Mouse (Mus musculus) adrenal gland, postnatal 4 days (tissue): ENCODE data around the gene Prss40. TPM values are rescaled to one million over a fixed set of nuclear protein-coding genes. Genes with fewer than 3 reads are reported as not detected.

Source experiments
- DNase-seq, 2 experiments: peaks; one replicate each; pipeline ENCODE4 v3.0.0; 2021 to 2022; ENCODE audit warnings: low spot score in 2 of 2, mixed read lengths in 2 of 2
- long read RNA-seq, 2 experiments: library from polyadenylated mRNA; stranded (forward); transcript quantifications; one replicate each; pipeline ENCODE4 v2.0.0; 2021
- total RNA-seq, 2 experiments: library from RNA; stranded (reverse); gene quantifications; 2 replicates each; pipeline ENCODE4 v1.2.3; 2021

The Prss40 gene
- total RNA-seq = not detected
- long read RNA-seq, experiment 1 = 0 reads
- long read RNA-seq, experiment 2 = 0 reads

DNA sequence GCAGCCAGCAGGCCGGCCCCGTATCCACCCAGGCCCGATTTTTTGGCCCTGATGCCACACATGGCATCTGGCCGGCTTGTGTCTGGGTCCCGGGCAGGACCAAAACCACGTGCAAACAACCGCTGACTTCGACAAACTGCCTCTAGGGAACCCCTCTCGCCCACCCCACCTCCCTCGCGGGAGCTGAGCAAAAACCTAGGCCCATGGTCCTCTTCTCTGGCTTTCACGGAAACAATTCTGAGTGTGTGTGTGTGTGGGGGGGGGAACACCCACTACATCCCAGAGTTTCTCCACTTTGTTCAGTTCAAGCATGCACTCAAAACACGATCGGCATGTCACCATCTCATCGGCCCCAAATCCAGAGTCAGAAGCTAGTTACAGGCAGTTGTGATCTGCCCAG, at the start of gene Prss40:
Gene Prss40 (minus strand): TSS at position 101 of the 400 bp plus-strand sequence.
- no peak for DNase-seq

DNA sequence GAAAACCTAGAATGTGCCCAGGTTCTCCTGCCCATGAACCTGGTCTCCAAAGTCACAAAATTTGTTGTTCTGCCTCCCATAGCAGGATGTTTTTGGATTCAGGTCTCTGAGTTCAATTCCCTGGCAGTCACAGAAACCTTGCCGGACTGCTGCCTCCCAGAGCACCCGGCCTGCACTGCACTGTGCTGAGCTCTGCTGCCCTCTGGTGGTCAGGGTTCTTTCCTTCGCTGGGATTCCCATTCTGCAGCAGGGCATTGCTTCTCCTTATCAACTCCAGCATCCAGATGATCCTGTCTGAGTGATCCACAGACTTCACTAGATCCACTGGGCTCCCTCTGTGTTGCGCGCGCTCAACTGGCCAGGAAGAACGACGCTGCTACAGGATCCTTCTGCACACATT, 41.6 kb upstream of the Prss40 start:
- DNase-seq = peak in 1 of 2 experiments; percentile 24

DNA sequence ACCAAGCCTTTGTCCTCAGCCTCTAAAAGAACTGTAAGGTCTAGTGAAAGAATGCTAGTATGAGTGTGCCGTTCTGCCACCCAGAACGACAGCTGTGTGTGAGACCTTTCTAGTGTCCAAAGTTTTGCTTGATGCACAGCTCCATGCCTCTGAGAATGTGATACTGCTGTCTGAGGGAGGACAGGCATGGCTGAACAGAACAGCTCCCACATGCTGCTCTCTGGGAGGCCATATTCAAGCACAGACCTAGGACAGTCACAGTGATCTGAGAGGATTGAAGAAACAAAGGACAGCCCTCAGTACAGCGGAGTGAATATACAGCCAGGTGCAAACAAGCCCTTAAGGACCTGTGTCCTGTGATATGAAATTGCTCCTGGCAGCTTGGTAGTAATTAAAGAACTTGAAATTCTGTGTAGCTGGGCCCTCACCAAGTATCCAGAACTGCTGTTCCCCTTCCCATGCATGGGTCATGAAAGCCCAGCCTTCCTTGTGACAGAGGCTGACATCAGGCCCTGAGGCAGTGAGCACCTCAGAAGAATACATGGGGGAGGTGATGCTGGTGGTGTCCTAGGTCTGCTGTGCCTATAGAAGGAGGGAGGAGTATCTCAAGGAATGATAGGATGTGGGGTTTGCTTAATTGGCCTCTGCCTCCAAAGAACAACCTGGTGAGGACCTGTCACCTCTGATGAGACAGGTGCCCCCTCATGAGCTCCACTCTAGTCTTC, 40.7 kb upstream of the Prss40 start:
- no peak for DNase-seq

DNA sequence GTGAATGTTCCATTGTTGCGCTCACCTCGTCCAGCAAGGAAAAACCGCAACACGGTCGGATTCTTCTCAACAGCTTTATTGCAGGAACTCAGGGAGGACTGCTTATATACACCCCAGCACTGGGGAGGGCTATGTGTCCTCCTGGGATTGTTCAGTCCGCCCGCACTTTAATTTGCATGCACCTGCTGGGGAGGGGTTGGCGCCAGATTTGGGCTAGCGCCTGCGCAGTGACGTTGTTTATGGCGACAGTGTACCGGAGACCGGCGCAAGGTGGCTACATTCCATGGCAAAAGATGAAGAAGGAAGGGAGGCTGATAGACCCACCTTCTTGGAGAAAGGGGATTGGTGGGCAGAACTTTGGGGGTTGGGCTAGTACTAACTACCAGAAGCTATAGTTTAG, 39.3 kb upstream of the Prss40 start:
- DNase-seq = no peak

GRCm38 (mm10) chr1:34587298-34588096, 26.8 kb upstream of the Prss40 start:
- no peak for DNase-seq

DNA sequence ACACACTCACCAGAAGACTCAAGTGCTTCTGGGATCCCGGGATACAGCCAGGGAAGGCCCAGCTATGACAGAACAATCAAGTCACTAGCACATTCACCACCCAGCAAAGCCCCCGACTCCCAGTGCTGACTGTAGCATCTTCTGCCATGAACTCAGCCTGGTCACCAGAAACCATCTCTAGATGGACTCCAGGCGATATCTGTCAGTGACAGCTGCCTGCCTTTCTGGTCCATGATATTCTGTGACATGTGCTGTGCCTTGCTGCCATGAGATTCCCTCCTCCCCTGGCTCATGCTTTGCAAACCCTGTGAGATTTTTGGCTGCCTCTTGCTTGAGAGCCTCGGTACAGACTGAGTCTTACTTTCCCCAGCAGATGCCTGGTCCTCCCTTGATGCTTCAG, 24.0 kb upstream of the Prss40 start:
- no peak for DNase-seq

DNA sequence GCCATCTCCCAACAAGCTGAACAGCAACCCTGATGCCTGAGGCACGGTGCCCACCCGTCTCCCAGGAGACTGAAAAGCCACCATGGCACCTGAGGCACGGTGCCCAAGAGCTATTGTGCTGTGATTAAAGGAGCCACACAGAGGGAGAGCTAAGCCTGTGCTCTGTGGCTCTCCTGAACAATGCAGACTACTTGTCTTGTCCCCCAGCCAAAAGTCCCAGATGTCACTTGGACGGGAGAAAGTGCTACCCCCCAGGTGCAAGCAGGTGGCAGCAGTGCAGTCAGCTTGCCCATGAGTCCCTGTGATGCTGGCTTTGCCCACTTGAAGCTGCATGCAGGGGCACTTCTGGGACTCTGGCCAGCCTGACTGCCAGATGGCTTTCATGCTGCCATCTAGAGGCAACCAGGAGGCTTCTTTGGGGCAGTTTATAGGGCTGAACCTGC, 23.1 kb upstream of the Prss40 start:
- no peak for DNase-seq

DNA sequence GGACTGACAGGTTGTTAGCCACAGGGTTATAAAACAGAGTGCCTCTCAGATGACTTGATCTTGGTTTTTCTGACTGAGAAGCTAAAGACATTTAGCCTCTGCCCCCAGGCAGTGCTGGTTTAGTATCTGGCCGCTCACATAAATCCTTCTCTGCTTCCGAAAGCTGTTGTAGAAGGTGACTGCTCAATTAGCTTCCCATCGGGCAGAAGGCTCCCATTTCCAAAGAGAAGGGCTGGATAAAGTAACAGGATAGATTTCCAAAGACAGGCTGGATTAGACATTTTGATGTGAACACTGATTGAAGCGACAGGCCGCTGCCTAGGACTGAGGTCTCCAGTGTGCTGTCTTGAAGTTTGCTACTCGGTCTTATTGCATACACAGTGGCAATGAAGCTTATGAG, 21.5 kb upstream of the Prss40 start:
- no peak for DNase-seq

- no peak for DNase-seq
These were observed 19.1 kb upstream of the Prss40 start for GRCm38 (mm10) chr1:34579782-34580356.

- peak; percentile 55 to 60 for DNase-seq
These were observed 18.4 kb upstream of the Prss40 start, which contains the start of gene Amer3 for GRCm38 (mm10) chr1:34578851-34579781. Gene Amer3 (plus strand): TSS chr1:34579657.

DNA sequence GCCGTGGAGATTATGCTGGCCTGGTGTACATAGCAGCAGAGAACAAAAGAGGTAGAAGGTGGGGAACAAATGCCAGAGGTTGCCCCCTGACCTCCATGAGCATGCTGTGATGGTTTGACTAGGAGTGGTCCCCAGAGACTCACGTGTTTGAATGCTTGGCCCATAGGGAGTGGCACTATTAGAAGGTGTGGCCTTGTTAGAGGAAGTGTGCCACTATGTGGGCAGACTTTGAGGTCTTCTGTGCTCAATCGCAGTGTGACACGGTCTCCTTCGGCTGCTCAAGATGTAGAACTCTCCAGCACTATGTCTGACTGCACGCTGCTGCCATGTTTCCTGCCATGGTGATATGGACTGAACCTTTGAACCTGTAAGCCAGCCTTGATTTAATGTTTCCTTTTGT, 12.5 kb upstream of the Prss40 start:
- DNase-seq = no peak

GRCm38 (mm10) chr1:34571431-34571830, 10.7 kb upstream of the Prss40 start:
- DNase-seq = no peak

GRCm38 (mm10) chr1:34569876-34570275, 9.1 kb upstream of the Prss40 start:
- DNase-seq = no peak

DNA sequence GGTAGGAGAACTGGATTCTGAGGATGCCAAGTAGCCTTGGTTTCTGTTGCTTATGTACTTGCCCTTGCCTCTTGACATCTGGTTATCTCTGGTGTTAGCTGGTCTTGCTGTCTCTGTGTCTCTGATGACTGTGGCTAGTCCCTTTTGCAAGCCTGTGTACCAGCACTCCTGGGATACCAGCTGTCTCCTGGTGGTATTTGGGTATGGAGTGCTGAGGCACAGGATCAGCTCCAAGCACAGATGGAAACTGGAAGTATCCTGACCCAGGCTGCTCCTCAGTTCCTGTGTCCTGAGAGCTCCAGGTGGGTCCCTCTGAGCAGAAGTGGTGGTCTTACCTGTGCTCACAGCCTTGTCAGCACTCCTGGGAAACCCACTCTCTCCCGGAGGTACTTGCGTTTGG, 7.4 kb upstream of the Prss40 start:
- DNase-seq = no peak

DNA sequence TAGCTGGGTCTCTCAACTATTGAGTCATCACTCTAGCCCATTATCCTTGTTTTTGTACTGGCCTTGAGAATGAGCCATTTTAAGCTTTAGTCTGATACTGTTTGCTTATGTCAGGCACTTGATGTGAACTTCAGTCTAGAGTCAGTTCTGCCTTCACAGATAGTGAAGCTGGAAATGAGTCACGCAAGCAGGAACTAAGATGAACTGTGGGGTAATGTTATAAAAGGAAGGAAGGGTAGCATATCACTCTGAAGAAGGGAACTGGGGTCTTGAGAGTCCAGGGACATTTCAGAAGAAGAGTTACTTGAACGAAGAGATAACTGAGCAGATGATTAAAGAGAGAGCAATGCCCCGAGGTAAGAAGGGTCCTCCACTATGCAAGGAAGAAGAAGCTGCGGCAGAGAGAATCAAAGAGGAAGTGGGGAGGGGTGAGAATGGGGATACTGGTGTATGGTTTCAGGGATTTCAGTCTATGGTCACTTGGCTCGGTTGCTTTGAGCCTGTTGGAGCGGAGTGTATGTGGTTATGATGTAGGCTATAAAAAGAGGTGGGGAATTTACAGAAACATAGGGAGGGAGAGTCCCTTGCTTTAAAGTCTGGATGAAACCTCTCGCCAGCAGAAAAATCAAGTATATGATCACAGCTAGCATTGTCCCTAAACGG, 3.8 kb upstream of the Prss40 start:
- no peak for DNase-seq

DNA sequence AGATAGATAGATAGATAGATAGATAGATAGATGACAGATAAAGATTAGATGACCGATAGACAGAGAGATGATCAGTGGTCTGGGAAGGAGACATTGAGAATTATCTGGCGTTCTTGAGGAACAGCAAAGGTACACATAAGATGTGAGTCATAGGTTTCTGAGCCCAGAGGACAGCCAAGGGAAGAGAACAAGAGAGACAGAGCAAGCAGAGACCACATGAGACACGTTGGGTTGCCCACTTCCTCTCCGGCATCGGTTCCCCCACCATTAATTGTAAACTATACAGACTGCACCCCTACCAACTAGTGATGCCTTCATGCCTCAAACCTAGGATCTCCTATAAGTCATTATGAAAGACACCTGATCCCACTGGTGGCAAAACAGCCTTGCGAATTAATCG, 6.5 kb downstream of the Prss40 start:
- DNase-seq = no peak

DNA sequence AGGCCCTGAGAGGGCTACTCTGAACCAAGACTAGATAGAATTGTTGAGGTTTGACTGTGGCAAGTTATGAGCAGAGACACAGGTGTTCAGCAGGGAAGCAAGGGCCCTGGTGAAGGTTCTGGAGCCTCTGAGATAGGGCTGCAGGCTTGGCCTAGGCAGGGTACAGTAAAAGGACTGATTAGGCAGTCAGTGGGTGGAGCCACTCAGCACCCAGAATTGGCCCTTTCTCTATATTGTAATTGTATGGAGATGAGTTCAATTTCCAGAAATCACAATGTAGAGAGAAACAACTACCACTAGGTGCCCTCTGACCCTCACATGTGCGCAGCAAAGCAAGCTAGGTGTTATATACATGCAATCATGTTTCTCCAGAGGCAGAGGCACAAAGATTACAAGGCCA, 7.1 kb downstream of the Prss40 start:
- DNase-seq = no peak

DNA sequence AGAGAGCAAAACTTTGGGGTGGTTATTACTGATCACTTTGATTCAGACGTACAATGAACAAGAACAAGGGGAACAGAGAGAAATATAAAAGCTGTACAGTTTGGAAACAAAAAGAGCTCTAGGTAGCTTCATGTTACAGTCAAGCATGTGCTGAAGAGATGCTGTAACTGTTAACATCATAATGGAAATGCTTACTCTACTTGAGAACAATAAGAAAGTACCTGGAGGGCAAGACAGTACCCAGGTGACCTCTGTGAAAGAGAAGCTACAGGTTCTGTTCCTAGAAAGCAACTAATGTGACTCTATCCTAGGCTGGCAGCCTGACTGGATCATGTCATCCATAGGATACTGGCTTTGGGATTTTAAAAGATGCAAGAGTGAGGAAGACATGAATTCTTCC, 13.7 kb downstream of the Prss40 start:
- no peak for DNase-seq

- DNase-seq = no peak
These were observed 23.8 kb downstream of the Prss40 start for GRCm38 (mm10) chr1:34536767-34537485.

GRCm38 (mm10) chr1:34536291-34536766, 24.4 kb downstream of the Prss40 start:
- DNase-seq = no peak
